Mouse (Mus musculus) R1 (cell line): ENCODE data around the gene Olfr978.
"Not testable (repeated sequence)": the region's sequence is repeated elsewhere in the genome, so short reads cannot be mapped to it uniquely, and the experiment has no call there.

Experiments
- DNase-seq: peaks from one replicate; pipeline ENCODE4 v3.0.0-alpha.2; 2018; ENCODE audit warnings: low read depth, low spot score

Gene Olfr978

GRCm38 (mm10) chr9:39991813-39992212 lies at the start of gene Olfr978:
TSS of gene Olfr978 (plus strand) at chr9:39992113.
- DNase-seq, result no peak

- DNase-seq, result no peak
Measured at GRCm38 (mm10) chr9:39951946-39952345, 40.0 kb upstream of the Olfr978 start, which contains the start of gene Olfr975. TSS of gene Olfr975 (minus strand) at chr9:39952046.

GRCm38 (mm10) chr9:39961033-39961432 lies 30.9 kb upstream of the Olfr978 start, which contains the start of gene Olfr976:
TSS of gene Olfr976 (minus strand) at chr9:39961133.
- not testable (repeated sequence) for DNase-seq

- DNase-seq, result peak; percentile 85
Measured at GRCm38 (mm10) chr9:39976581-39977145, 15.2 kb upstream of the Olfr978 start.

- DNase-seq, result no peak
Measured at GRCm38 (mm10) chr9:40003365-40003764, 11.5 kb downstream of the Olfr978 start, which contains the start of gene Olfr979. TSS of gene Olfr979 (minus strand) at chr9:40003465.

GRCm38 (mm10) chr9:40009482-40009881 lies 17.6 kb downstream of the Olfr978 start, which contains the start of gene Olfr980:
TSS of gene Olfr980 (minus strand) at chr9:40009582.
- no peak for DNase-seq

- no peak for DNase-seq
Measured at GRCm38 (mm10) chr9:40021164-40021563, 29.3 kb downstream of the Olfr978 start, which contains the start of gene Olfr981. TSS of gene Olfr981 (plus strand) at chr9:40021464.
